In the genomic region with DNA sequence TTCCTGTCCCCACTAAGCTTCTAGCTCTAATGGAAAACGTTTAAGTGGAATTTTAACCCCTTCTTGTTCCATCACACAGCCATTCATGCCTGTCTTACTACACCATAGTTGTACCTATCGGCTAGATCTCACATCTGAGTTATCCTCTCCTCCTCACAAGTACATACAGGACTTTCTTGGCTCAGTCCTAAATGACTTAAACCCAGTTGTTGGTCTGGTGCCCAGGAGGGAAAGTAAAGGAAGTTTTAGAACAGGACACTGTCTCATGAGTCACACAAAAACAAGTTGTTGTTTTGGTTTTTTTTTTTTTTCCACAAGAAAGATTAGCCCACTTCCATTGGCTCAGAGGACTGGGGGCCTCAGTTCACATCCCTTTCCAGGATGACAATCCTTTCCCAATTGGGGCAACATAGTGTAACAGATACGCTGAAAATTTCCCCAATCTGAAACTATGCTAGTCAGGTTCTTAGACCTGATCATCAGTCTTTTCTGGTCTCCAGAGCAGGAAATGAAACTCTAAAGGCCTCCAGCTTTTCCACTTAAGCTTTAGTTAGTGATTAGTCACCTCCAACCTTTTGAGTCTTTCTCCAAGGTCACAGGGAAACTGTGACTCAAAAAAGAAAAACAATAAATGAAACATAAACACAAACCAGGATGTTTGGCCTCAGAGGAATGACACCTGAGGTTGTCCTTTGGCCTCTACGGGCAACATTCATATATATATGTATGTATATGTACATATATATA, we compare ENCODE assay signal across 23 mouse cellular contexts. TPM values are rescaled to one million over a fixed set of nuclear protein-coding genes. Genes with fewer than 3 reads are reported as not detected.
DNase-seq lines count a peak whose midpoint lies in the region; ATAC-seq and TF ChIP-seq lines count a peak whose summit lies in the region.
"Had no signal": no experiment of that assay in that cellular context is flagged by ENCODE, and none has a peak within 500 bp of the region (broad histone marks: within the 10 kb centered on the region; RNA-seq: fewer than 3 reads in every experiment).

No protein-coding gene starts in this region.

- H3K36me3 ChIP-seq in midbrain, embryonic 11.5 days (ENCODE audit: control insufficient read depth, insufficient read depth, low read length): no peaks in the 10 kb centered on the region
- H3K36me3 ChIP-seq: embryonic facial prominence, embryonic 13.5 days; forebrain, embryonic 10.5 days; G1E; heart, embryonic 15.5 days; hindbrain, embryonic 13.5 days; intestine, embryonic 15.5 days had no signal

- 0 out of 2 replicates have a peak overlapping the region, but pooled peaks have one; percentile 7 for H3K27ac ChIP-seq in embryonic fibroblast, embryonic 13.5 days (ENCODE audit: insufficient read depth, low read length)
- no peak overlapping the region for H3K27ac ChIP-seq in midbrain, embryonic 11.5 days (ENCODE audit: low read depth, low read length)
- H3K27ac ChIP-seq: embryonic facial prominence, embryonic 13.5 days; forebrain, embryonic 10.5 days; heart, embryonic 15.5 days; hindbrain, embryonic 13.5 days; hindbrain, postnatal 0 days; intestine, embryonic 15.5 days had no signal

- peaks cover 2% of the 10 kb centered on the region; the same call in 1 of the 2 replicates for H3K27me3 ChIP-seq in midbrain, embryonic 11.5 days (ENCODE audit: control insufficient read depth, insufficient read depth, low read length)
- H3K27me3 ChIP-seq: embryonic facial prominence, embryonic 13.5 days; heart, embryonic 15.5 days; intestine, embryonic 15.5 days had no signal

- no peaks in the 10 kb centered on the region for H3K9me3 ChIP-seq in midbrain, embryonic 11.5 days (ENCODE audit: control insufficient read depth, low read length)
- H3K9me3 ChIP-seq: embryonic facial prominence, embryonic 13.5 days; heart, embryonic 15.5 days; hindbrain, embryonic 13.5 days; intestine, embryonic 15.5 days had no signal

- H3K4me3 ChIP-seq in embryonic fibroblast, embryonic 13.5 days (ENCODE audit: insufficient read depth, low read length): no peak overlapping the region
- H3K4me3 ChIP-seq in midbrain, embryonic 11.5 days (ENCODE audit: low read depth, low read length): no peak overlapping the region
- H3K4me3 ChIP-seq: embryonic facial prominence, embryonic 13.5 days; forebrain, embryonic 10.5 days; heart, embryonic 15.5 days; hindbrain, embryonic 13.5 days; intestine, embryonic 15.5 days had no signal

- DNase-seq in 3T3-L1 (ENCODE audit: low read depth, low spot score) (peak; percentile 81), A20 (ENCODE audit: low read depth, low spot score) (peak; percentile 10)
- no peak for DNase-seq in spleen, postnatal 14 days (ENCODE audit: low spot score in 2 of 2)
- DNase-seq in midbrain, embryonic 11.5 days (ENCODE audit: low spot score, missing footprints): no peak
- DNase-seq: adrenal gland, postnatal 14 days; cerebellum, adult 11-12 months; cerebellum, adult 9-10 months; cerebellum, postnatal 36 days; gastrocnemius, postnatal 36 days; heart, adult 18-20 months; heart, postnatal 14 days; kidney, adult 18-20 months had no signal

- no peak overlapping the region for H3K9ac ChIP-seq in midbrain, embryonic 11.5 days (ENCODE audit: low read length)
- H3K9ac ChIP-seq: embryonic facial prominence, embryonic 13.5 days; heart, embryonic 15.5 days; hindbrain, embryonic 13.5 days; intestine, embryonic 15.5 days had no signal

- 72% methylated on average over 4 of the region's 4 CpGs for WGBS in midbrain, embryonic 11.5 days

- no peak overlapping the region for H3K4me2 ChIP-seq in midbrain, embryonic 11.5 days
- H3K4me2 ChIP-seq: embryonic facial prominence, embryonic 13.5 days; heart, embryonic 11.5 days; heart, embryonic 15.5 days; hindbrain, embryonic 13.5 days; intestine, embryonic 15.5 days had no signal

- TF ChIP-seq CTCF in embryonic fibroblast, embryonic 13.5 days (IDR thresholded peaks at IDR 0.05; ENCODE audit: borderline replicate concordance, insufficient read depth, low read length): no peak

- TF ChIP-seq POLR2A in embryonic fibroblast, embryonic 13.5 days (IDR thresholded peaks at IDR 0.05; ENCODE audit: low read depth, low read length): no peak

- no peaks in the 10 kb centered on the region for H3K4me1 ChIP-seq in embryonic fibroblast, embryonic 13.5 days (ENCODE audit: control insufficient read depth, insufficient read depth, low read length)
- H3K4me1 ChIP-seq in midbrain, embryonic 11.5 days (ENCODE audit: control insufficient read depth, insufficient read depth, low read length): peaks cover 6% of the 10 kb centered on the region; the same call in 1 of the 2 replicates

- no peak for ATAC-seq in frontal cortex, adult (ENCODE audit: low TSS enrichment)
- ATAC-seq in midbrain, embryonic 11.5 days (ENCODE audit: low FRiP score): no peak
- ATAC-seq: forebrain, embryonic 14.5 days; hindbrain, postnatal 0 days; intestine, embryonic 15.5 days had no signal

RNA-seq across cellular contexts. Expression of gene Coq10b, which starts 3.6 kb away (rescaled TPM):
- 67.1 and 82.1 TPM in 2 replicates for polyA plus RNA-seq in embryonic fibroblast, embryonic 13.5 days (2011; ENCODE audit: insufficient read length, low read depth, missing spikeins)
- 33.8 and 38.3 TPM in 2 replicates for polyA plus RNA-seq in midbrain, embryonic 11.5 days (2014; fragmentation: Nextera tagmentation; extraction: Ambion mirVana)

RNA-seq across cellular contexts. Expression of gene Sf3b1, which starts 21.7 kb away (rescaled TPM):
- 246 and 258 TPM in 2 replicates for polyA plus RNA-seq in embryonic fibroblast, embryonic 13.5 days (2011; ENCODE audit: insufficient read length, low read depth, missing spikeins)
- 365 and 366 TPM in 2 replicates for polyA plus RNA-seq in midbrain, embryonic 11.5 days (2014; fragmentation: Nextera tagmentation; extraction: Ambion mirVana)

RNA-seq across cellular contexts. Expression of gene Hspe1, which starts 38.9 kb away (rescaled TPM):
- polyA plus RNA-seq in embryonic fibroblast, embryonic 13.5 days (2011; ENCODE audit: insufficient read length, low read depth, missing spikeins): 429 and 478 TPM in 2 replicates
- 517 and 525 TPM in 2 replicates for polyA plus RNA-seq in midbrain, embryonic 11.5 days (2014; fragmentation: Nextera tagmentation; extraction: Ambion mirVana)

RNA-seq across cellular contexts. Expression of gene Hspd1, which starts 39.0 kb away (rescaled TPM):
- polyA plus RNA-seq in embryonic fibroblast, embryonic 13.5 days (2011; ENCODE audit: insufficient read length, low read depth, missing spikeins): 335 and 353 TPM in 2 replicates
- 409 and 425 TPM in 2 replicates for polyA plus RNA-seq in midbrain, embryonic 11.5 days (2014; fragmentation: Nextera tagmentation; extraction: Ambion mirVana)

Comparison
In these comparisons a context has a peak if more than half of its experiments do, and no peak if none do; other contexts are left out.
1. DNase-seq: peak in 3T3-L1 (single experiment) and A20 (single experiment); none in spleen, postnatal 14 days (0 of 2) and midbrain, embryonic 11.5 days (single experiment).